Mouse (Mus musculus): ENCODE results near the gene Gm44502. TPM values are rescaled to one million over a fixed set of nuclear protein-coding genes. Genes with fewer than 3 reads are reported as not detected.
"Not testable (repeated sequence)": the region's sequence is repeated elsewhere in the genome, so short reads cannot be mapped to it uniquely, and the experiment has no call there.

The Gm44502 gene
- total RNA-seq, 2 experiments from 2014 or later = 0.66 to 0.81 TPM

GRCm38 (mm10) chr15:89453865-89454478 is 24.5 kb upstream of the Gm44502 start, which contains the start of gene Mapk8ip2:
Gene Mapk8ip2 (plus strand): TSS chr15:89453913.
- no peak for DNase-seq

GRCm38 (mm10) chr15:89452906-89453864 is 23.7 kb upstream of the Gm44502 start:
- DNase-seq = peak; percentile 75

GRCm38 (mm10) chr15:89442486-89443070 is 13.1 kb upstream of the Gm44502 start:
- no peak for DNase-seq

- DNase-seq = no peak
Observed at GRCm38 (mm10) chr15:89435878-89436277, 6.4 kb upstream of the Gm44502 start.

- DNase-seq = no peak
Observed at GRCm38 (mm10) chr15:89434136-89434535, 4.6 kb upstream of the Gm44502 start.

- DNase-seq = no peak
Observed at GRCm38 (mm10) chr15:89432946-89433345, 3.5 kb upstream of the Gm44502 start.

- no peak for DNase-seq
Observed at GRCm38 (mm10) chr15:89431806-89432205, 2.3 kb upstream of the Gm44502 start.

GRCm38 (mm10) chr15:89431271-89431670 is 1.8 kb upstream of the Gm44502 start:
- no peak for DNase-seq

- DNase-seq = not testable (repeated sequence)
Observed at GRCm38 (mm10) chr15:89430771-89431170, 1.3 kb upstream of the Gm44502 start.

GRCm38 (mm10) chr15:89430341-89430740 is 845 bp upstream of the Gm44502 start:
- no peak for DNase-seq

- DNase-seq = no peak
Observed at GRCm38 (mm10) chr15:89428821-89429351, 610 bp downstream of the Gm44502 start.

GRCm38 (mm10) chr15:89428136-89428790 is 1.2 kb downstream of the Gm44502 start:
- no peak for DNase-seq

GRCm38 (mm10) chr15:89426716-89427115 is 2.8 kb downstream of the Gm44502 start:
- peak; percentile 29 for DNase-seq

GRCm38 (mm10) chr15:89425711-89426121 is 3.8 kb downstream of the Gm44502 start, which contains the start of gene Cpt1b:
Gene Cpt1b (minus strand): TSS chr15:89425863.
- DNase-seq = peak; percentile 53

- DNase-seq = no peak
Observed at GRCm38 (mm10) chr15:89424621-89425020, 4.9 kb downstream of the Gm44502 start.

- no peak for DNase-seq
Observed at GRCm38 (mm10) chr15:89421938-89422337, 7.6 kb downstream of the Gm44502 start.

GRCm38 (mm10) chr15:89415282-89415681 is 14.2 kb downstream of the Gm44502 start:
- DNase-seq = no peak

GRCm38 (mm10) chr15:89410118-89410517 is 19.4 kb downstream of the Gm44502 start, which contains the start of gene Syce3:
Gene Syce3 (minus strand): TSS chr15:89410503.
- no peak for DNase-seq

- no peak for DNase-seq
Observed at GRCm38 (mm10) chr15:89406691-89407090, 22.8 kb downstream of the Gm44502 start.

GRCm38 (mm10) chr15:89404831-89405623 is 24.5 kb downstream of the Gm44502 start:
- DNase-seq = no peak

GRCm38 (mm10) chr15:89402471-89402870 is 27.0 kb downstream of the Gm44502 start:
- DNase-seq = no peak
